Mouse (Mus musculus): ENCODE measurements around the gene Gm26938.

Gm26938 gene

DNA sequence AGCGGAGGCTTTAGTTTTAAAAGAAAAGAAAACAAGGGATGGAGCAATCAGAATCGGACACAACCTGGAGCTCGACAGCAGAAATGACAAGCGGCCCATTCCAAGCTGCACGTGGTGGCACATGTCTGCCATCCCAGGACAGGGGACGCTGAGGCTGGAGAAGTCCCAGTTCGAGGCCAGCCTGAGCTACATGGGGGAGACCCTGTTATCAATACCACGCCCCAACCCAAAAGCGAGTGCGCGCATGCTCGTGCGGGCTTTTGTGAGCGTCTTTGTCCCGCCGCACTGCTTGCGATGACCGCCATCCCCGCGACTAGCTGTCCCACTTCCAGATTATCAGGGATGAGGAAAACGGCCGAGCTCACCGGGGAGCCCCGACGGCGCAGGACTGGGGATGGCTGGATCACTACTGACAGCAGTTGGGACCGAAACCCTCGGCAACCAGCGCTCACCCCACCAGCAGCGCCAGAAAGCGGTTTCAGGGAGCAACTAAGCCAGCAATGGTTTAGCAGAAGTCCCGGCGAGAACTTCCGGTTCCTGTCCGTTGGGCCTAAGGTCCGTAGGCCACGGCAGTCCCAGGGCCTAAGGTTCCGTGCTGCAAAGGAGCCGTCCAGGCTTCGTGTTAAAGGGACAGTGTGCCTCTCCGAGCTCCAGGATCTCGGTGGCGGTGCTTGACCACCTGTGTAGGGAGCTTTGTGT is at the start of gene Gm26938, which contains the start of gene Psmg3:
Gene Gm26938, minus strand, starts transcription at position 51 of the 699 bp plus-strand sequence.
Gene Psmg3, minus strand, starts transcription at position 529 of the 699 bp plus-strand sequence.
- DNase-seq (ENCODE audit: low spot score in 2 of 2), result peak; percentile 92

DNA sequence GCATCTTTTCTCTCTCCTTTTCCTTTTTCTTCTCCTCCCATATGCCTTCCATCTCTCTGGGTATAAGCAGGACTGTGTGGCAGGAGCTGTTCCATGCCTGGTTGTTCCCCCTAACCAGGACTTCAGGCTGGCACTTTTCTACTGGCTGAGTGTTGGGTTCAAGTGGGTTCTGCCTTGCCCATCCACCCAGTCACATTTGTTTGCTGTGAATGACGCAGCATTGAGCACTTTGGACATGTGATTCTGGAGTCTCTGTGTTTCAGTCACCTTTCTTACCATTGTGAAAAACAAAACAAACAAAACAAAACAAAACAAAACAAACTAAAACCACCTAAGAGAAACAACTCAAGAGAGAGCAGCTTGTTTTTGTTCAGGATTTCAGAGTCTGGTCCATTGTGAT is 45.3 kb upstream of the Gm26938 start:
- no peak for DNase-seq (ENCODE audit: low spot score in 2 of 2)

DNA sequence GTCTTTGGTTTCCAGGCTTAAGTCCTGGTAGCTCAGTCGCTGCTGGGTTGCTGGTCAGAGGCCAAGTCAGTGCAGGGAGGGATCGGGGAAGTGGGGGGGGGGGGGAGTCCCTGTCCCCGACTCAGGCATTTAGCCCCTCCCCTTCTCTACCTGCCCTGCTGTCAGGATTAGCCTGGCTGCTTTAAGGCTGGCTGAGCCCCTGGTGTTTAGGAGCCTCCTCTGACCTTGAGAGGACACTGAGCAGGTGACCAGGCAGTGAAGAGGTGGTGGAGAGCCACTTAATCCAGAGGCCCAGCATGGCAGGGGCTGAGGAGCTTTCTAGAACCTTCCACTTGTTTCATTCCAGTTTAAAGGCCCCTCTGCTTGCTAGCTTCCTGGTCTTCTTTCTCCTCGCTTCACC is 44.7 kb upstream of the Gm26938 start:
- no peak for DNase-seq (ENCODE audit: low spot score in 2 of 2)

DNA sequence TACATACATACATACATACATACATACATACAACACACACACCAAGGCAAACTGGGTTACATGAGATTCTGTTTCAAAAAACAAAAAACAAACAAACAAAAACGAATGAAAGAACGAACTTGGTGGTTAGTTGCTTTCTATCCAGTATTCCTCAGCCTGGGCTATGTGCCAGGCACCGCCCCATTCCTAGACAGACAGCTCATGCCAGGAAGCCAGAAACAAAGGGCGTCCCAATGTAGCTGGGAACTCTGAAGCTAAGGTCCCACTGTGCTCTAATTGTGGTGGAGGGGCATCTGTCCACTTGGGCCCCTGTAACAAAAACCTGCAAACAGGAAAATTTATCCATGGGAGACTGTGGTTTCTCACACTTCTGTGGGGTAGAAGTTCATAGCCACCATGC is 36.6 kb upstream of the Gm26938 start:
- peak; percentile 62 to 74 for DNase-seq (ENCODE audit: low spot score in 2 of 2)

DNA sequence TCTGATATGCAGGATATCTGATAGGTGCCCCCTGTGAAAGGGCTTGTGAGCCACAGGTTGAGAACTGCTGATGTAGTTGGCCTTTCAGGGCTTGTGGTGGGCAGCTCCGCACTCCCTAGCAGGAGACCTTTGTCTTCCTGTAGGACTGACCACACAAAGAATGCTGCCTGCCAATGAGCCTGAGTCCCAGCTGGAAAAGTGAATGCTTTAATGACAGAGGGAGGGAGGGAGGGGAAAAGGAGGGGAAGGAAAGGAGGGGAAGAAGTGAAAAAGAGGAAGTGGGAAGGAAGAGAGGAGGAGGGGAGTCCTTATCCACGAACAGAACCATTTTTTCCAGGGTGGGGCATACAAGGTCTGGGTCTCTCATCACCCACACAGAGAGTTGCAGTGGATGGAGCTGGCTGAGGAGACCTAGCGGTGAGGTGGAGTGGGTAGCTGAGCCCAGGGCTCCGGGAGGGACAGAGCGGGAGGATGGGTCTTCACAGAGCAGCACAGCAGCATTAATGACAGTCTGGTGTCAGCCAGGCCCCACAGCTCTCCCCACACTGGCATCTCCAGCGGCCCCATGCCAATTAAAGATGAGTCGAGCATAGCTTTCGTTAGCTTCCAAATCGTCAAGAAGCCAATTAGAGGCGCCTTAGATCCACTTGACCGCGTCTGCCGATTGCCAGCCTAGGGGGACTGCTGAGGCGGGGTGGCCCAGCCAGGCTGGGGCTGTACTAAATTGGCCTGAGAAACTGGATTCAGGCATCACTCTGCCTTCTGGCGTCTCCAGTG is 34.3 kb upstream of the Gm26938 start:
- DNase-seq (ENCODE audit: low spot score in 2 of 2), result no peak

DNA sequence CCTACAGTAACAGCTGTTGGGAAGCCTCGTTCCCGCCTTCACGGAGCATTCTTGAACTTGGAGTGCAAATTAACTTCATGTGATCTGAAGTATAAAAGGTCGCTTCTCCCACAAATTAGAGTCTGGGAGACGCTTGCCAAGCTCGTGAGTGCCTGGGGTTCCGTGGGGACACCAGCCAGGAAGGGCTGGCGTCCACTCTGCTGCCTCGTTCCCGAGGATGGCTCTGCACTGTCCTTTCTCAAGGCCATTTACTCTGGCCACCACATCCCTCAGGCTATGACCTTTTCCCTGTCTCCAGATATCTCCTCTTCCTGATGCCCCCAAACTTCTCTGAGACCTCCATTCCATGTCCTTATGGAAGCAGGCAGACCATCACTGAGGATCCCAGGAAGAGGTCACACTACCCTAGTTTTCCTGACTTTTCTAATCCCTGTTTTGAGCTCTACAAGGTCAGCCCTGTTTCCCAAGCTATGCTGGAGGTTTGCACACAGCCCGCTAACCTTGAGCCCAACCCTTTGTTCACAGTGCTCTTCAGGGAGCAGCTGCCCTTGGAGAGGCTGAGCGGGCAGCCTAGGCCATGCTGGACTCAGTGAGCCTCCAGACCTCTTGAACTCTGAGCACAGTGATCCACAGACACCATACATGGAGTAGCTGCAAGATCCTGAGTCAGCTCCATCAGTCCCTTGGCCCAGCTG is 23.6 kb upstream of the Gm26938 start:
- DNase-seq (ENCODE audit: low spot score in 2 of 2), result no peak

DNA sequence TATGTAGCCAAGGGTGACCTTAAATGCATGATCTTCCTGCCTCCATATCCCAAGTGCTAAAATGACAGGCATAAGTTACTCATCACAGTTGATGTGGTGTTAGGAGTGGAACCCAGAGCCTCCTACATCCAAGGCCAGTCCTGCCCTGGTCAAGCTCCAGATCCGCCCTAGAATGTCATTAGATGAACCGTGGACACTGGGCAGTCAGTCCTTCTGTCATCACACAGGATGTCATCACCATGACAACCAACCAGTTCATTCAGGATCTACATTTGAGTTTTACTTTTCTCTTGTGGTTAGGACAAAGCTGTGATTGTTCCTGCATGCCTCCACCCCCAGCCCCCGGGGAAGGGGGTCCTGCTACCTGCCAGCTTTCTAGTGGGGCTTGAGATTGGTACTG is 12.9 kb upstream of the Gm26938 start:
- DNase-seq (ENCODE audit: low spot score in 2 of 2), result no peak

DNA sequence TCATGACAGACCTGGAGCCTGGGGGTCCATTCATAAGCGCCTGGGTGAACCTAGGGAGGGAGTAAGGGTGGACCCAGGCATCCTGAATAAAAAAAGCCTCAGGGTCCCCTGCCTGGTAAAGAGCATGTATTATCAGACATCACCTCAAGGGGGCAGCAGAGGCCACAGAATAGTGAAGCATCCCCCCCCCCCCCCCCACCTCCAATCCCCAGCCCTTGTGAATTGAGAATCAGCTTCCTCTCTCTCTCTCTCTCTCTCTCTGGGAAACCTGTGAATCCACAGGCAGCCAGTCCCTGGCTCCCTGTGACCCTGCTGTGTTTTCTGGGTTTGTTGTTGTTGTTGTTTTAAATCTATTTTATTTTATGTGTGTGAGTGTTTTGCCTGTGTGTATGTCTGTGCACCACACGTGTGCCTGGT is 12.3 kb upstream of the Gm26938 start:
- DNase-seq (ENCODE audit: low spot score in 2 of 2), result peak in 1 of 2 experiments; percentile 77

DNA sequence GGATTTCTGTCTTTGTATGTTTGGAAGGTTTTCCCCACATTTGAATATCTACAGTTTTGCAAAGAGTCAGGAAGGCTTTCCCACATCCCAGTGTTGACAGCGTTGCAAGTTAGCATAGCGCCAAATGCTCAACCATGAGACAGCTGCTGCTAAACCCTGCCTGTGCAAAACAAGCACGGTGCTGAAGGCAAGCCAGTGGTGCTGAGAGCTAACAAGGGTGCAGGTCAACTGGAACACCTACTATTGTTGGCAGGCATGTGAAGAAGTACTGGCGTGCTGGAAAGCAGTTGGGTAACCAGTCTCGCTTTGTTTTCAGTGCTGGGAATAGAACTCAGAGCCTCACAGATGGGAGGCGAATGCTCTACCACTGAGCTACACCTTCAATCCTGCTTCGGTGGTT is 9.5 kb upstream of the Gm26938 start:
- DNase-seq (ENCODE audit: low spot score in 2 of 2), result no peak

DNA sequence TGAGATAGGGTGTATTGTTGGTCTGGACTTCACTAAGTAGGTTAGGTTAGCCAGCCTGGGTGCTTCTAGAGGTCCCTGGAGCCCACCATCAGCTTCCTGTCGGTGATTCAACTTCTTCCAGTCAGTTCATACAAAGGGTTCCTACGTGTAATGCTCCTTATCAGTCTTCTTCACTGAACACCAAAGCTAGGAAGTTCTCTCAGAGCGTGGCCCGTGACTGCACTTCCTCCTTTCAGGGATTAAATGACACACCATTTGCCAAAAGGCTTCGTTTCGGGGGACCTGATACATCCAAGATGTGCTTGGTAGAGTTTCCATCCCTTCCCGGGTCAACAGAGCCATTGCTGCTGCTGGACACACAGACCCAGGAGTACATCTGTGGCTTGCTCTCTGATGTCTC is 5.9 kb upstream of the Gm26938 start:
- DNase-seq (ENCODE audit: low spot score in 2 of 2), result no peak

DNA sequence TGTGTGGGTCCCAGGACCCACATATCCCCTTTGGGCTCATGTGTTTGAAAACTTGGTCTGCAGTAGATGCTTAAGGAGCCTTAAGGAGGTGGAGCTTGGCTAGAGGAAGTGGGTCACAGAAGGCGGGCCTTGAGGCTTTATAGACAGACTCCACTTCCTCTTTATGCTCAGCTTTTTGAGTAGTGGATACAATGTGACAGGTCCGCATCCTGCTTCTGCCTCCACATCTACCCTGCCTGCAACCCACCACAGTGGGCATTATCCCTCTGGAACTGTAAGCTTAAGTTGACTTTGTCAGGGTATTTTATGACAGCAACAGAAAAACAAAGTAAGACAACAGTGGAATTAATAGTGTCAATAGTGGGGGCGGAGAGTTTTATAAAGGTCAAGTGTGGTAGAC is 4.5 kb upstream of the Gm26938 start:
- no peak for DNase-seq (ENCODE audit: low spot score in 2 of 2)

DNA sequence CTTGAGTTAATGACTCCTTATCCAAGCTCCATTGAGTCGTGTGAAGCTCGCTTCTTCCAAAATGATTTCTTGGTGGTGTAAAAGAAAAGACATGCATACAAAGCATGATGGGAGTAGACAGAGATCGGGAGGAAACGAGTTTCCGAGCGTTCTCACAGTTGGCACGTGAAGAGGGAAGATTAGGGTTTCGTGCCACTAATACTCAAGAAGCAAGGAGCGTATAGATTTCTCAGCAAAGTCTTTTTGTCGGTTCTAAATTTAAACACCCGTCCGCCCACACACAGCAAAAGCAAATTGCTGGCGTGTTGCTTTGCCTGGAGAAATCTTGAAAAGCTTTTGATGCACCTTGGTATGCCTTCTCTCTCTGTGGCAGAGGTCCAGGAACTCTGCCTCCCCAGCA is 3.2 kb upstream of the Gm26938 start:
- peak; percentile 70 to 84 for DNase-seq (ENCODE audit: low spot score in 2 of 2)

DNA sequence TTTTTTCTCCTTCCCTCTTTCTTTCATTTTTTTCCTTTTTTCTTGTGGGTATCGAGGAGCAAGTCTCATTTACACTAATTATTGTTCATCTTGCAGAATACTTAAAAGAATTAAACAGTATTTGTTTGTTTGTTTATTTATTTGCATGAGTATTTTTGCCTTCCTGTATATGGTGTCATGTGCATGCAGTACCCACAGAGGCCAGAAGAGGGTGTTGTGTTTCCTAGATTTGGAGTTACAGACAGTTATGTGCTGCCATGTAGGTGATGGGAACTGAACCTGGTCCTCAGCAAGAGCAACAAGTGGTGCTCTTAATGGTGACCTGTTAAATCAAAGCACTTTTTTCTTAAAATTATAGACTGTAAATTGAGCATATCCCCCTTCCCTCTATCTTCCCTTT is 1.4 kb upstream of the Gm26938 start:
- no peak for DNase-seq (ENCODE audit: low spot score in 2 of 2)

DNA sequence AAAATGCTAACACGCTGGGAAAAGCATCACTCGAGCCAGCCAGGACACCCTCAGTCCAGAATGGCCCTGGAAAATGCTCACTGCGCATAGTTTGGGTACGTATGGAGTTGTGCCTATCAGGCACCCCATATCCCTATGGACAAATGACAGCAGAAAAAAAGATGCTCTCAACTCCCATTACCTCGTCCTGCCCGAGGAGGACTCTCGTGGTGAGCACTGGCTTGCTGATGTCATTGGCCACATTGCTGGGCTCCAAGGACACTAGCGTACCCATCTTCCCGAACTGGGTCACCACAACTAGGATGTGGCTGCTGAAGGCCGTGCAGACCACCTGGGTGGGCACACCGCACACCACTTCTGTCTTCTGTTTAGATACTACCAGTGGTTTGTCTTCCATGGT is 260 bp downstream of the Gm26938 start:
- no peak for DNase-seq (ENCODE audit: low spot score in 2 of 2)

DNA sequence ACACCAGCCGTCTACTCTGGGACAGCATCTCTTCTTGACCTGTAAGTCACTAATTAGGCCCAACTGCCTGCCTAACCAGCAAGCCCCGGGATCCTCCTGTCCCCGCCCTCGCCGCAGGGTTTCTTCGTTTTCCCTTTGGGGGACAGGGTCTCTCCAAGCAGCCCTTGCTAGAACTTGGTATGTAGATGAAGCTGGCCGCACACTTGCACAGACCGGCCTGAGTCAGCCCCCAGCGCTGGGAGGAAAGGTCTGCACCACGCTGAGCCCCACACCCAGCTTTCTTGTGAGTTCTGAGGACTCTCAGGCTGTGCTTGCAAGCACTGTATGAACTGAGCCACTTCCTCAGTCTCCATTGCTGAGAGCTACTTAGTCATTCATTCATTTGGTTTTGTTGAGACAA is 1.7 kb downstream of the Gm26938 start:
- no peak for DNase-seq (ENCODE audit: low spot score in 2 of 2)

DNA sequence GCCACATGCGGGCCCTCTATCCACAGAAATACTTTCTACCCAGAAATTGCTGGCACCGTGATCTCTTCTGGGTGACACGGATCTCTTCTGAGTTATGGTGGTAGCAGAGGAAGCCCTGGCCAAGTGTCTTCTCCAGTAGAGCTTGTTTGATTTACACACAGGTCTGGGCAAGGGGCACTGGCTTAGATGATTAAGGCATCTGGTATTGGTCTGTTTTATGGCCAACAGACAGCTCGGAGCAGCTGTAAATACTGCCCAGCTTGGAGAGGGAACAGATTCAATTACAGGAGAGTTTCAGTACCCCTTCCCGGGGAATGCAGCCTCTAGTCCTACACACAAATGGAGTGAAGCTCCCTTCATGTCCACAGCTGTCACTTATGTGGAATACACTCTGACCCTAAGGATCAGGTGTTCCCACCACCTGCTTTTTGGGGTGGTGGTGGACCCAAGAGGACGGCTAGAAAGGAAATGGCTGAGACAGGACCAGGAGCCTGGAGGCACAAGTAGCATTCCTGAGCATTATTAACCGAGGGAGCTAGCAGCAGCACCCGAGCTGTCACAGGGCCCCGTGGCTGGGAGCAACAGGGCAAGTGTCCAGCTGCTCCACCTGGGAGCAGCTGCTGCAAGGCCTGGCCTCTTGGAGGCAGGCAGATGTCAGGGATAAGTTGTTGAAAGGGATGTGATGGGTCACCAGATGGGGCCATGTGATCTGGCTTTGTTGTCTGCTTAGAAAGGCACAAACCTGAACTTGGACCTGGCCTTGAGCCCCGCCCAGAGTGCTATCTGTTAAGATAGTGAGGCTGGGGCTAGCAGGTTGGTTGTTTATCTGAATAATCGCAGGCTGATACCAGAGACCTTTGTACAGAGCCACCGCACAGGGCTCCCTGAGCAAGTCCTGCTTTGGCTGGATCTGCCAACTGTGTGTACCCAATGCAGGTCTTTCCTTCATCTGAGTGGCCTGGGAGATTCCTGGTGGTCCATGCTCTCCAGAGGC is 4.4 kb downstream of the Gm26938 start:
- DNase-seq (ENCODE audit: low spot score in 2 of 2), result no peak

DNA sequence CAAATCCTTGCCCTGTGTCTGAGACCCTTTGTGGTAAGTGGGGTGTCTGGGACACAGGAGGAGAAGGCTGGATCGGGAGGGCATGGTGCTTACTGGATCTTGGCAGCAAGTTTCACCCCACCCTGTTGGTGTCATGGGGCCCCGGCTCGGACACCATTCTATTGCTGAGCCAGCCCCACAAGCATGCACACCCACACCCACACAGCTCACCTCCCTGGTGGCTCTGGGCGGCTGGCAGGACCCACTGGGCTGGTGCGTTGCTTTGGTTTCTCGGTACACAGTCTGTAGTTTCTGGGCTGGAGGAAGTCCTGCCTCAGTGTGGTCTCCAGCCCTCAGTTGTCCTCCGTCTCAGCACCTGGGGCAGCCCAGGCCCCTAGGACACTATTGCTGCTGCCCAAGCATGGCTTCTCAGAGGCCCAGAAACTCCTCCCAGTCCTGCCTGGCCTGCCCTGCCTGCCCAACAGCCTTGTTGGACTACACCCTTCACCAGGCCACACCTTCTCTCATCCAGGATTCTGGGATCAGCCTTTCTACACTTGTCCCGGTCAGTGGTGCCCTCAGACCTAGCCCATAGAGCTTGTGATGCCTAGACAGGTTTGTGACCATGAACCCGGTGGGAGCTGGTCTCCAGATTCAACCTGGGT is 6.5 kb downstream of the Gm26938 start, which contains the start of gene Tmem184a:
Gene Tmem184a, minus strand, starts transcription at position 380 of the 644 bp plus-strand sequence.
- DNase-seq (ENCODE audit: low spot score in 2 of 2), result no peak

DNA sequence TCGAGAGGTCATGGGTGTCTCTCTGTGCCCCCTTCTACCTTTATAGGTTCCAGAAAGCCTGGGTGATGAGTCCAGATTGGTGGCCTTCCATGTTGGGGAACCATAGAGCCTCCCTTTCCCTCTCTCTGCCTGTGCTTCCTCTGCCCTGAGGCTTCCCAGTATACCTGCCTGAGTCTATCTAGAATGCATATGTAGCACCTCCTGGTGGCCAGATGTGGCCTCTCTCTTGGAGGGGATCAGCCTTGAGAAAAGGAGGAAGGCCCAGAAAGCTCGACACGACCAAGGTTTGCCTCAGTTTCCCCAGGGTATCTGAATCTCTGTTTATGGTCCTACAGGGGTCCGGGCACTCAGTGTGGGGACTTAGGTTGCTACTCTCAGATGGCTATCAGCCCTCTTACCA is 7.4 kb downstream of the Gm26938 start:
- DNase-seq (ENCODE audit: low spot score in 2 of 2), result no peak

DNA sequence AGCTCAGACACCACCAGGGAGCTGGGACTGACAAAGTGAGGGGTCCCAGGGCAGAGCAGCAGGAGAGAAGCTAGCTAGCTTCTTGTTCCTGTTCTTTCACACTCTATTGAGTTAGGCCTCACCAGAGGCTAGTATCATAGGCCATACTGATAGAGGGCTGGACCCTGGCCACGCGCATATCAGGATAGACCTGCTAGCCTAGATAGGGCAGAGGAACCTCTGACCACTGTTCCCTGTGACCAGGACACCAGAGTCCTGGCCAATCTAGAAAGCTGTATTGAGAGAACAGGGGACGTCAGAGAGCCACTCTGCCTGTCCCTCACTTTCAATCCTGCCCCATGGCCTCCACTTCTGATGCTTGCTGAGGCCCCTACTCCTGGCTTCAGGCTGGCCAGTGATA is 8.2 kb downstream of the Gm26938 start:
- no peak for DNase-seq (ENCODE audit: low spot score in 2 of 2)

DNA sequence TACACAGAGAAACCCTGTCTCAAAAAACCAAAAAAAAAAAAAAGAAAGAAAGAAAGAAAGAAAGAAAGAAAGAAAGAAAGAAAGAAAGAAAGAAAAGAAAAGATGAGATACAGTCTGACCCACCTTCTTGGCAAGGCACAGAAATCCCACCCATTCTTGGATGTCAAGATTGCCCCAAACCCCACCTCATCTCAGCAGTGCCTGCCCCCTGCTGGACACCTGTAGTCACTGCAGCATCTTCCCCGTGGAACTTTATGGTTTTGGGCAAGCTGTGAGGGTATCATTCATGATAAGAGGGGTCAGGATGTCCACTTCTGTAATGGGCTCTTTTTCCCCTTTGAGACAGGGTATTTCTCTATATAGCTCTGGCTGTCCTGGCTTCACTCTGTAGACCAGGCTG is 8.9 kb downstream of the Gm26938 start:
- DNase-seq (ENCODE audit: low spot score in 2 of 2), result no peak

DNA sequence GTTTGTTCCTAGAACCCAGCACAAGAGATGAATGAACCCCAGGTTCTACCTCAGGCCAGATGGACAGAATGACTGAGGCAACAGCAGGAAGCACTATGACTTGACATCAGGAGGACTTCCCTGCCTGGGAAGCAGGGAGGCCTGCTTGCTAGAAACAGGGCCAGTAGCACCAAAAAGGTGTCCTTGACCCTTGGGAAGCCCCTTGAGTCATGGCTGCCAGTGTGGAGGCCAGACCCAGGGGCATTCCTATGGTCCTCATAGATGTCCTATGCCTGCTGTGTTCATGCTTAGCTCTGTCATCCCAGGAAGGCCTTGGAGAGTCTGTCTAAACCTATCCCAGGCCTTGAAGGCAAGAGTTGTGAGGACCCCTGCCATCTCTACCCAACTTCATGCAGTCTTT is 9.8 kb downstream of the Gm26938 start:
- no peak for DNase-seq (ENCODE audit: low spot score in 2 of 2)

All from right cerebral cortex, postnatal 10 days (tissue).